Mouse (Mus musculus) thymus, postnatal 14 days (tissue): Measurements from ENCODE around the gene Sbf2.

Experiments used
- DNase-seq: peaks from one replicate; pipeline ENCODE4 v3.0.0; 2021

Sbf2 gene

GRCm38 (mm10) chr7:110269777-110270176, 344.9 kb downstream of the Sbf2 start:
- DNase-seq, result no peak

GRCm38 (mm10) chr7:110268511-110268910, 346.2 kb downstream of the Sbf2 start:
- no peak for DNase-seq

GRCm38 (mm10) chr7:110267994-110268393, 346.7 kb downstream of the Sbf2 start:
- no peak for DNase-seq

GRCm38 (mm10) chr7:110267014-110267413, 347.7 kb downstream of the Sbf2 start:
- no peak for DNase-seq

GRCm38 (mm10) chr7:110265796-110266195, 348.9 kb downstream of the Sbf2 start:
- DNase-seq, result peak; percentile 88

- no peak for DNase-seq
Observed at GRCm38 (mm10) chr7:110263474-110263873, 351.2 kb downstream of the Sbf2 start.

GRCm38 (mm10) chr7:110262661-110263060, 352.1 kb downstream of the Sbf2 start:
- DNase-seq, result no peak

- no peak for DNase-seq
Observed at GRCm38 (mm10) chr7:110261807-110262206, 352.9 kb downstream of the Sbf2 start.

GRCm38 (mm10) chr7:110259966-110260711, 354.6 kb downstream of the Sbf2 start:
- no peak for DNase-seq

GRCm38 (mm10) chr7:110258196-110258950, 356.3 kb downstream of the Sbf2 start:
- DNase-seq, result no peak
